Mouse (Mus musculus) macrophage (primary cell): ENCODE measurements around the gene Ntng2. TPM values are rescaled to one million over a fixed set of nuclear protein-coding genes. Genes with fewer than 3 reads are reported as not detected.

ENCODE experiments used
- H3K27ac ChIP-seq: fragments of 350-480 bp; formaldehyde crosslinking; 2 replicates; pipeline ENCODE4 v1.9.0; 2021
- H3K36me3 ChIP-seq: fragments of 350-480 bp; formaldehyde crosslinking; 2 replicates; pipeline ENCODE4 v1.9.0; 2021; ENCODE audit errors: inconsistent target
- H3K4me3 ChIP-seq: fragments of 350-480 bp; formaldehyde crosslinking; 2 replicates; pipeline ENCODE4 v1.9.0; 2021; ENCODE audit errors: inconsistent target
- H3K79me2 ChIP-seq: fragments of 350-480 bp; formaldehyde crosslinking; 2 replicates; pipeline ENCODE4 v1.9.0; 2021; ENCODE audit errors: inconsistent target
- WGBS: methylation state at CpG from one replicate; pipeline ENCODE4 v1.1.7; 2026; ENCODE audit warnings: inconsistent platforms; ENCODE audit not compliant: missing documents; 5-methylcytosine and 5-hydroxymethylcytosine counted together
- polyA plus RNA-seq: library from polyadenylated mRNA; stranded (reverse); fragments of 250-400 nt; gene quantifications from 3 replicates; pipeline ENCODE4 v1.2.4, GENCODE M21; 2018; ENCODE audit warnings: inconsistent platforms
- total RNA-seq, 78 experiments: library from RNA; depleted of rRNA; stranded (reverse); fragments of 250-400 nt; gene quantifications; 1 replicate in 9 of 78; 2 replicates in 24 of 78; 3 replicates in 43 of 78; 4 replicates in 2 of 78; pipeline ENCODE4 v1.2.4; 2018; ENCODE audit warnings: inconsistent platforms in 56 of 78

Ntng2 gene
- 100 to 1,000 TPM in 5 of 26 experiments, 10 to 100 TPM in 21; 18.1 to 434 (median 56.3) TPM for total RNA-seq (2018; cell fraction: chromatin; rRNA removed)
- 10 to 100 TPM in 13 of 26 experiments, 1 to 10 TPM in 13; 4.9 to 31.5 (median 11.2) TPM for total RNA-seq (2018; cell fraction: cytosol; rRNA removed)
- total RNA-seq (2018; cell fraction: nucleus; rRNA removed), result 100 to 1,000 TPM in 7 of 26 experiments, 10 to 100 TPM in 19; 13.0 to 252 (median 56.2) TPM
- 1.3 to 5.1 TPM (median 2.7 TPM) in 3 replicates for polyA plus RNA-seq

DNA sequence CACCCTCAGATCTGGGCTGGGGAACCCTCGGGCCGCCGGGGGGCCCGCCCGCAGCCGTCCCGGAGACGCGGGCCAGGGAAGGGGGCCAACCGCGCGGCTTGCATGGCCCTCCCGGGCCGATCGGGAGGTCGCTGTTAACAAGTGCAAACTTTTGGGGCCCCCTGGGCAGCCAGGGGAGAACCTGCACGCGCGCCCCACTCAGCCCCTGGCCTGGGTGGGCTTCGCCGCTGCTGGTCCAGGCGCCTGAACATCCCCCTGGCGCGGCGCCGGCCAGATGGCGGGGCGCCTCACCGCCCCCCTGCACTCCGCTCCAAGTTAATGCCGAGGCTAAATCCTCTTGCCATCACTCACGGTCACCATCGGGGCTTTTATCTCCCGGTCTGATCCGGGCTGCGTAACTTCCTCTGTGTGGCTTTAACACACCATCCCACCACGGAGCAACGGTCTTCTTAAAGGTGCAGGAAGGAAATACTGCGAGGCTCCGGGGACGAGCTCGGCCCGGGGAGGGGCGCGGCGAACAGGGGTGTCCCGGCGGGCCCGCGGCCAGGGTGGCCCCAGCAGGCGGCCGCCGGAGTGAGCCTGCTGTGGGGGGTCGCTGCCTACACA lies at the start of gene Ntng2:
Gene Ntng2, minus strand, starts transcription at position 407 of the 606 bp plus-strand sequence.
- H3K27ac ChIP-seq, result no peak within 1 kb of the TSS

DNA sequence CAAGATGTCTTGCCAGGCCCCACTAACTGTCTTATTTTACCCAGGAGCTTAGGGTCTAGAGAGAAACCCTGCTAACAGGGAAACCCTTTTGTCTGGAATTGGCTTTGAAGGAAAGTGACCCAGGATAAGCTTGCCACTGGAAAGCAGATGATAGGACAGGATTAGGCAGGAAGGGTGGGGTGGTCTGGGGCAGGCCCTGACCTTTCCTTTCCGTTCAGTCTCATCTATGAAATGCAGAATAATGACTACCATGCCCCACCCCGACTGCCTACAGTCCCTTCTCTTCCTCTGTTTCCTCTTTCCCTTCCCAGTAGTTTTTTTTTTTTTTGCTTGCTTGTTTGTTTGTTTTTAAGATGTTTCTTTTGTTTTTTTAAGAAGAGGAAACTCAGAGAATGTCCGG lies 42.8 kb upstream of the Ntng2 start:
- Histone ChIP-seq H3K36me3 (no peaks in the 10 kb centered on the region), H3K79me2 (no peaks in the 10 kb centered on the region), H3K27ac (no peak overlapping the region), H3K4me3 (no peak overlapping the region)
- WGBS, result 55% methylated on average over 2 of the region's 3 CpGs

More for the DNA sequence above, at the start of gene Ntng2:
- Histone ChIP-seq H3K36me3 (no peaks in the 10 kb centered on the region), H3K4me3 (peak within 1 kb of the TSS; percentile 56), H3K79me2 (no peaks in the 10 kb centered on the region)
- 1% methylated on average over 41 of the region's 54 CpGs for WGBS

DNA sequence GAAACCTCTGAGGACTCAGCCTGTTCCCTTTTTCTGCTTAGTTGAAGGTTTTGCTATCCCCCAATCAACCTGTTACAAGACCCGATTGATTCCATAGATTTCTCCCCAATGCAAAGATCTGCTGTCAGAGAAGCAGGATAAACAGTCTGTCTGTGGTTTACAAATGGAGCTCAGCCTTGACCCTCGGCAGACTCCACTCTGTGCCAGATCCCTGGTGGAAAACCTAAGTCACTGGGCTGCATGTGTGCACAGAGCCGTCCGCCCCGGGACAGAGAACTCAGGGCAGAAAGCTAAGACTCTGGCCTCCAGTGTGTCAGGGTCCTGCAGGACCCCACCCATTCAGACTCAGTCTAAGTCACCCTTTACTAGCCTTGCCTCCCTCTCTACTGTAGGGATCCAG lies 34.8 kb upstream of the Ntng2 start:
- Histone ChIP-seq H3K36me3 (no peaks in the 10 kb centered on the region), H3K27ac (no peak overlapping the region), H3K79me2 (no peaks in the 10 kb centered on the region), H3K4me3 (no peak overlapping the region)
- 92% methylated on average over 5 of the region's 5 CpGs for WGBS

DNA sequence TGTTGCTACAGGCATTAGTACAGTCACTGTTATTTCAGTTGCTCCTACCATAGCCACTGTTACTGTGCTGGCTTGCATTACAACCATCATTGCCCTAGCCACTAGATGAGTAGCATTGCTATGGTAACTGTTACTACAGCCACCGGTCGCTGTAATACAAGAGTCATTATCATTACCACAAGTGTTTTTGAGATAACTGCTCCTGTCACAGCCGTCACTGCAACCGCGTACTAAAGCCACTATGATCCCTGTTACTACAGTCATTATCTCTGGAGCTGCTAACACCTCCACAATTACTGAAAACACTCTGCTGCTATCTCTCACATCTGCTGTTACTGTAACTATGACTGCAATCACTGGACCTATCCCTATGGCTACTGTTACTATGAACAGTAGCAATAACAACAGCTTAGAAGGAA lies 24.9 kb upstream of the Ntng2 start:
- H3K79me2 ChIP-seq, result no peaks in the 10 kb centered on the region
- no peaks in the 10 kb centered on the region for H3K36me3 ChIP-seq
- no peak overlapping the region for H3K4me3 ChIP-seq
- 93% methylated on average over 5 of the region's 5 CpGs for WGBS
- H3K27ac ChIP-seq, result no peak overlapping the region

DNA sequence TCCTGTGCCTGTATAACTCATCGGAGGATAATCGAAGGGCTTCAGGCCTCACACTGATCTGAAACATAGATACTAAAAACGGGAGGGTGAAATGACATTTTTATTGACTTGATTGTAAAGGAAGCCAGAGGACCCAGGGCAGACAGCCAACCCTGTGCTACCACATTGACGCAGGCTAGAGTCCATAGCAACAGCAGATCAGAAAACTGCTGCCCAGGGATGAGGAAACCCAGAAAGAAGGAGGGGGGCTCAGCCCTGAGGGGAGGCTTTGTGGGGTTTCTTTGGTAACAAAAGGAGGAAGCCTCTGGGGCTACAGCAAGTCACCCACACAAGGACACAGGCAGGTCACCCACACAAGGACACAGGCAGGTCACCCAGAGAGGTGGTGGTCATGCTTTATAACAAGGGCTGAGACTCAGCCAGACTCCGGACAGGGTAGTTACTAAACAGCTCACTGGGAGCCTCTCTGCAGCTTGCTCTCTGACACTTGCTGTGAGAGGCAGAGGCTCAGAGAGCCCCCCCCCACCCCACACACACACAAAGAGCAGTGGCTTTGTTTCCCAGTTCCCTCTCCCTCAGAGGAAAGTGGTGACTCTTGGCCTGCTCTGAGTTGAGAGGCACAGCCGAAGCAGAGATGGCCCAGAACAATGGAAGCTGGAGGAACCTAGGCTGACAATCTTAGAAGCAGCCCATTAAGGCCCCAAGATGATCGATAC lies 19.2 kb upstream of the Ntng2 start:
- 19% methylated on average over 6 of the region's 7 CpGs for WGBS
- Histone ChIP-seq H3K36me3 (no peaks in the 10 kb centered on the region), H3K79me2 (no peaks in the 10 kb centered on the region), H3K27ac (no peak overlapping the region), H3K4me3 (no peak overlapping the region)

- no peaks in the 10 kb centered on the region for H3K79me2 ChIP-seq
- 86% methylated on average over 7 of the region's 7 CpGs for WGBS
- H3K27ac ChIP-seq, result no peak overlapping the region
Measured at GRCm38 (mm10) chr2:29271098-29271497, 18.3 kb upstream of the Ntng2 start.

DNA sequence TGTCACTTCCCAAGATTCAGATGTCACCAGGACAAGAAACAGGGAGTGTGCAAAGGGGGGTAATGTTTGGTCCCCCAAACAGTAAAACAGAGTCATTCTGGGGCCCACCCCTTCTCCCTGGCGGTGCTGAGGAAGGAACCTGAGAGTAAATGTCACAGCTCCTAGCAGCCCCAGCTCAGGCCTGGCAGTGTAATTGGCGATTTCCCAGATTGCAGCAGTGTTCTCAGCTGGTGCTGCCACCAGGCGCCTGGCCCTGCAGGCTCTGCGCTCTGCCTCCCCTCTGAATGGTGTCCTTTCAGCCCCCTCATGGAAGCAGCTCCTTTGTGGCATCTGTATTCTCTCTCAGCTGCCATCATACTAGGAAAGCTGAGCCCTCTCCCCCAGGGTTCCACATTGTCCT lies 14.0 kb upstream of the Ntng2 start:
- Histone ChIP-seq H3K27ac (no peak overlapping the region), H3K79me2 (no peaks in the 10 kb centered on the region), H3K4me3 (no peak overlapping the region), H3K36me3 (no peaks in the 10 kb centered on the region)
- 72% methylated on average over 4 of the region's 4 CpGs for WGBS

More at GRCm38 (mm10) chr2:29271098-29271497, 18.3 kb upstream of the Ntng2 start:
- Histone ChIP-seq H3K36me3 (no peaks in the 10 kb centered on the region), H3K4me3 (no peak overlapping the region)

GRCm38 (mm10) chr2:29262436-29262915 lies 9.7 kb upstream of the Ntng2 start:
- no peak overlapping the region for H3K27ac ChIP-seq
- no peaks in the 10 kb centered on the region for H3K79me2 ChIP-seq
- WGBS, result 75% methylated on average over 6 of the region's 6 CpGs
- no peaks in the 10 kb centered on the region for H3K36me3 ChIP-seq
- no peak overlapping the region for H3K4me3 ChIP-seq

- Histone ChIP-seq H3K79me2 (no peaks in the 10 kb centered on the region), H3K4me3 (no peak overlapping the region), H3K36me3 (no peaks in the 10 kb centered on the region), H3K27ac (no peak overlapping the region)
- WGBS, result 77% methylated on average over 6 of the region's 6 CpGs
Measured at GRCm38 (mm10) chr2:29261126-29261525, 8.3 kb upstream of the Ntng2 start.

- 11% methylated on average over 19 of the region's 22 CpGs for WGBS
- H3K79me2 ChIP-seq, result no peaks in the 10 kb centered on the region
- H3K36me3 ChIP-seq, result no peaks in the 10 kb centered on the region
- H3K27ac ChIP-seq, result no peak overlapping the region
- no peak overlapping the region for H3K4me3 ChIP-seq
Measured at GRCm38 (mm10) chr2:29253205-29253865, 530 bp upstream of the Ntng2 start.

GRCm38 (mm10) chr2:29252059-29252598 lies 676 bp downstream of the Ntng2 start:
- no peaks in the 10 kb centered on the region for H3K36me3 ChIP-seq
- no peak overlapping the region for H3K27ac ChIP-seq
- peak overlapping the region; percentile 56 for H3K4me3 ChIP-seq
- 2% methylated on average over 46 of the region's 49 CpGs for WGBS
- no peaks in the 10 kb centered on the region for H3K79me2 ChIP-seq

- no peak overlapping the region for H3K27ac ChIP-seq
- H3K79me2 ChIP-seq, result no peaks in the 10 kb centered on the region
- 1% methylated on average over 56 of the region's 61 CpGs for WGBS
- peak overlapping the region; percentile 56 for H3K4me3 ChIP-seq
- H3K36me3 ChIP-seq, result no peaks in the 10 kb centered on the region
Measured at GRCm38 (mm10) chr2:29251095-29252058, 1.4 kb downstream of the Ntng2 start.

GRCm38 (mm10) chr2:29250263-29251094 lies 2.3 kb downstream of the Ntng2 start:
- Histone ChIP-seq H3K4me3 (no peak overlapping the region), H3K79me2 (no peaks in the 10 kb centered on the region), H3K27ac (no peak overlapping the region), H3K36me3 (no peaks in the 10 kb centered on the region)
- 30% methylated on average over 44 of the region's 44 CpGs for WGBS
